Mouse (Mus musculus) spleen, adult 2 months (tissue): Measurements from ENCODE around the gene Zmiz1.

Source experiments
- CTCF ChIP-seq: fragments of 200-500 bp; IDR thresholded peaks from 2 replicates; pipeline ENCODE4 v1.5.1; 2011; ENCODE audit warnings: mild to moderate bottlenecking, inconsistent platforms; ENCODE audit not compliant: insufficient read depth, insufficient read length, insufficient replicate concordance; ENCODE audit errors: extremely low read depth
- POLR2A ChIP-seq: fragments of 200-500 bp; IDR thresholded peaks from 2 replicates; pipeline ENCODE4 v1.6.1; 2011; ENCODE audit warnings: low read depth, low read length, inconsistent platforms

DNA sequence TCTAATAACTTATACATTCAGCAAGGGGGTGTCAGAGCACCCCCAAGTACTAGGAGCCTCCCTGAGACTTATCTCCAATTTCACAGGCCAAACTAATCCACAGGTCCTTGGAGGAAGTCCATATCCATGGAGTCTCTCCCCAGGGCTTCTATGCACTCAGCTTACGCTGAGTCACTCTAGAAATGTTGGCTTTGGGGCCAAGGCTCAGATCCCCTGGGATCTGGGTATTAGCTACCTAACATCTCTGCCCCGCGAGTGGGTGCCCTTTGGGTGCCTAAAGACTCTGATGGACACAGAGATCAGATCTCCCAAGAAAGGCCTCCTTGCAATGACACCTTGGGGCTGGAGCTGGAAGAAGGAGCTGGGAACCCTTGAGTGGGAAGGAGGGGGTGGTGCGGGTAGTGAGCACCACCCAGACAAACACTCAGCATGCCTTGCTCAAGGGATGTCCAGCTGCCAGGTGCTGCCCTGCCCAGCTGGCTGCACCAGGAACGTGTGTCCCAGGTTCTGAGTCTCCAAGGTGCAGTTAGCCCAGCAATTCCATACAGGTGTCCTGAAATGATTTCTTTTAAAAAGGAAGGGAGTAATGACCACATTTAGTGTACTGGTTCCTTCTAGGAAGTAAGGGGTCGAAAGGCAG lies 11.7 kb upstream of the Zmiz1 start:
- TF ChIP-seq CTCF (no peak), POLR2A (no peak)
